Mouse (Mus musculus) neutrophil, adult 59 days (primary cell): ENCODE measurements around the gene Mthfd1. TPM values are rescaled to one million over a fixed set of nuclear protein-coding genes. Genes with fewer than 3 reads are reported as not detected.

Experiments used
- total RNA-seq, 2 experiments: library from RNA; stranded (reverse); gene quantifications; 1 replicate in 1 of 2; 2 replicates in 1 of 2; pipeline ENCODE4 v1.2.4; 2023

The Mthfd1 gene
- total RNA-seq, result 10 to 100 TPM; 17.2 to 18.9 TPM

DNA sequence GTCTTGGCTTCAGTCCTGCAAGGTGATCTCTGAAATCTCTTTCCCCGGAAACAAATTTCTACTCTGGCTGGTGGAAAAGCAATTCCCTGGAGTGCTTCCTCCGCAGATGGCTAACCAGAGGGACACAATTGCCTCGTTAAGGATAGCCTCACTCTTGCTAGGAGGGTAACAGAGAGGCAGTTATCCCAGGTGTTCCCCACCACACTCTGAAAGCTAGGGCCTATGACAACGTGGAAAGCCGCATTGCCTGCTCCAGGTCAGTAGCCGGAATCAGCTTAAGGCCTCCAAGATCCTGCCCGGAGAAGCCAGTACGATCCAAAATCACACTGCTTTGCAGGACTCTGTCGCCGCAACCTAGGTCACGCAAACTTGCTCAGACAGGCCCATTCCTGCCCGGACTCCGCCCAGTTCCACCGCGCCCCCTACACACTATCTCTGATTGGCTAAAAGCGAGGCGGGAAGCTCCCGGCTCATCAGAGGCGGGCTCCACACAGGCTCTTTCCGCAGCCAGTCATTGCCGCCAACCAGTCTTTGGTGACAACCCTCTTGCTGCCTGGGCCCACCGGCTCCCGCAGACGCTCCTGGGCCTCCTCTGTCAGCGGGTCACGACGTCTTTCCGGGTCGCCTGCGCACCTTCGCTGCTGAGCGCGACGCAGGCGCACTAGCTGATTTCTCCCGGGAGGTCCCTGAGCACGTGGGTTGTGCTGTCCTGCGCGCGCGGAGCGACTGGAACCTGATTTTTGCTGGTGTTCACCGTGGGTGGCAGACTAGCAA lies at the start of gene Mthfd1:
Mthfd1 (plus strand) TSS at position 574 of the 774 bp plus-strand sequence.

DNA sequence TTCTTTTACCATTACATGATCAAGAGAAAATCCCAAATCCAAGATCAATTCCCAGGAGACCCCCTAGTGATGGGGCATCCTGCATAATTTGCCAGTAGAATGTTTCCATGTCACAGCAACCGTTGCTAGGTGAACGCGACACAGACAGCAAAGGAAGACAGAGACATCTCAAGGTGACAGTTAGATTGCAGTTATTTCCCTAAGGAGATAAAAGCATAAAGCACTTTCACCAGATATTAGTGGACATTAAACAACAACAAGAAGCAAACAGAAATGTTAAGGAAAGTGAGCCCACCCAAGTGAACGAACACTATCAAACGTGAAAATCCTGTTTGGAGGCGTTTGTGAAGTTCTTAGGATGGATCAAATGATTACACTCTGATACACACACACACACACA lies 8.5 kb upstream of the Mthfd1 start, which contains the start of gene Tex21:
Tex21 (minus strand) TSS at position 101 of the 400 bp plus-strand sequence.

DNA sequence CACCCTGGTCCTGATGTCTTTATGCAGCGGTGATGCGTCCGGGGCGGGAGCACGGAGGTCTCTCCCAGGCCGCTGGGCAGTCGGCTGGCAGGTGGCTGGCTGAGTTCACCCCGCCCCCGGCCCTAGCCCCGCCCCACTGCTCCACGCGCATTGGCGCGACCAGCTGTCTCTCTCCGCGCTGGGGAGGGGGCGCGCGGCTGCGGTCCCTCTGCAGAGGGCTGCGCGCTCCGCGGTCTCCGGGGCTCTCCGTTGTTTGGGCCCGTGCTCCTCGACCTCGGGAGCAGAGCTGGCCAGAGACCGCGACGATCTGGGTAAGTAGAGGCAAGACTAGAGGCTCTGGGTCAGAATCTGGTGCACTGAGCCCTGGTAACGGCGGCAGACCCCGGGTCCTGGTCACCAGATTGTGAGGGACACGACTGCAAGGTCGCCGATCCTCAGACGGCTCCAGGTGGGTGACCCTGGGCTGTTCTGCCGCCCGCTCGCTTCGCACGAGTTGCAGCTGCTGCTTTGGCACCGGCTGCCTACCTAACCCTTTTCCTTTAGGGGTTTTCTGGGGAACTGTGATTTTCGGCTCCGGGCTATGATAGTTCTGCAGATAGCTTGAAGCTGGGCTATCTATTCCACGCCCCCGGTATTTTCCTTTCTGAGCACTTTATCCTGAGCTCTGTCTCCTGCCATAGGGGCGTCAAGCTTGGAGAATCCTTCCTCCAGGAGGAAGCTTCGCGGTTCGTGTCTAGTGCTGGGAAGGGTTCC lies 69.8 kb downstream of the Mthfd1 start, which contains the start of gene Akap5:
Akap5 (plus strand) TSS at position 213 of the 753 bp plus-strand sequence.

Other genes with a start within 250 kb of the Mthfd1 start
- not detected for gene Esr2, start 78.0 kb upstream of the Mthfd1 start, total RNA-seq
- gene Tex21, start 8.6 kb upstream of the Mthfd1 start, total RNA-seq, result not detected
- gene Akap5, start 69.6 kb downstream of the Mthfd1 start, total RNA-seq, result under 1 TPM; 0.24 to 0.47 TPM
- gene Zbtb25, start 114.3 kb downstream of the Mthfd1 start, total RNA-seq, result 1 to 10 TPM; 6.3 to 7.2 TPM
- gene Zbtb1, start 115.0 kb downstream of the Mthfd1 start, total RNA-seq, result 1 to 10 TPM; 5.4 to 6.5 TPM
- 1 to 10 TPM; 5.8 to 6.6 TPM for gene Hspa2, start 148.9 kb downstream of the Mthfd1 start, total RNA-seq
- gene Ppp1r36, start 162.2 kb downstream of the Mthfd1 start, total RNA-seq, result under 1 TPM in 1 of 2 experiments, not detected in 1; 0.22 TPM